25 mouse cellular contexts compared by ENCODE assay signal in genomic region chr17:13577798-13578197, GRCm38 (mm10).
A peak's percentile ranks its signal among the peaks of the same experiment; 100 is the strongest.
DNase-seq lines count a peak whose midpoint lies in the region; ATAC-seq and TF ChIP-seq lines count a peak whose summit lies in the region.
"Had no signal": no experiment of that assay in that cellular context is flagged by ENCODE, and none has a peak within 500 bp of the region (broad histone marks: within the 10 kb centered on the region; RNA-seq: fewer than 3 reads in every experiment).

No protein-coding gene starts in this region.

- H3K4me2 ChIP-seq in forebrain, embryonic 11.5 days (ENCODE audit: low read depth, low read length, severe bottlenecking): no peak overlapping the region
- no peak overlapping the region for H3K4me2 ChIP-seq in forebrain, embryonic 14.5 days (ENCODE audit: low read length)
- H3K4me2 ChIP-seq in hindbrain, postnatal 0 days (ENCODE audit: low read depth, low read length): no peak overlapping the region
- H3K4me2 ChIP-seq in hindbrain, embryonic 14.5 days (replicated peaks): no peak overlapping the region
- H3K4me2 ChIP-seq in midbrain, embryonic 13.5 days (replicated peaks): no peak overlapping the region
- H3K4me2 ChIP-seq in midbrain, embryonic 11.5 days: no peak overlapping the region
- no peak overlapping the region for H3K4me2 ChIP-seq in midbrain, postnatal 0 days (ENCODE audit: low read depth, low read length, poor library complexity, severe bottlenecking)
- H3K4me2 ChIP-seq in intestine, embryonic 15.5 days (replicated peaks): no peak overlapping the region
- H3K4me2 ChIP-seq: embryonic facial prominence, embryonic 13.5 days; hindbrain, embryonic 12.5 days; neural tube, embryonic 13.5 days had no signal

- H3K9ac ChIP-seq in forebrain, embryonic 11.5 days (ENCODE audit: low read length): no peak overlapping the region
- H3K9ac ChIP-seq in forebrain, embryonic 14.5 days (ENCODE audit: low read length): no peak overlapping the region
- no peak overlapping the region for H3K9ac ChIP-seq in hindbrain, postnatal 0 days (replicated peaks; ENCODE audit: low read length)
- no peak overlapping the region for H3K9ac ChIP-seq in hindbrain, embryonic 14.5 days
- no peak overlapping the region for H3K9ac ChIP-seq in midbrain, embryonic 13.5 days (replicated peaks)
- no peak overlapping the region for H3K9ac ChIP-seq in midbrain, embryonic 11.5 days (ENCODE audit: low read length)
- H3K9ac ChIP-seq in midbrain, postnatal 0 days (replicated peaks; ENCODE audit: low read length, poor library complexity, severe bottlenecking): no peak overlapping the region
- H3K9ac ChIP-seq in intestine, embryonic 15.5 days: no peak overlapping the region
- H3K9ac ChIP-seq: embryonic facial prominence, embryonic 13.5 days; hindbrain, embryonic 12.5 days; neural tube, embryonic 13.5 days had no signal

- DNase-seq in forebrain, embryonic 11.5 days (ENCODE audit: low spot score): peak; percentile 29
- no peak for DNase-seq in forebrain, embryonic 14.5 days (ENCODE audit: low spot score)
- no peak for DNase-seq in hindbrain, postnatal 0 days (ENCODE audit: low spot score)
- DNase-seq in hindbrain, embryonic 14.5 days (ENCODE audit: low spot score): no peak
- DNase-seq in midbrain, embryonic 11.5 days (ENCODE audit: low spot score, missing footprints): no peak
- DNase-seq in midbrain, postnatal 0 days (ENCODE audit: low spot score): no peak
- DNase-seq: adrenal gland, postnatal 10 days; cerebellum, adult 8-10 months; cerebellum, postnatal 36 days; embryo, embryonic 11 days; kidney, adult 2 months; lung, postnatal 4 days; retina, postnatal 1 day; thymus, adult 2 months; thymus, postnatal 4 days had no signal

- H3K4me1 ChIP-seq in forebrain, embryonic 11.5 days (replicated peaks; ENCODE audit: control insufficient read depth, insufficient read depth, low read length): no peaks in the 10 kb centered on the region; the same call in 1 of the 2 replicates
- H3K4me1 ChIP-seq in forebrain, embryonic 14.5 days (ENCODE audit: control insufficient read depth, insufficient read depth, low read length): peaks cover 14% of the 10 kb centered on the region
- peaks cover 7% of the 10 kb centered on the region; the same call in 1 of the 2 replicates for H3K4me1 ChIP-seq in hindbrain, postnatal 0 days (ENCODE audit: insufficient read depth, low read length)
- peaks cover 23% of the 10 kb centered on the region for H3K4me1 ChIP-seq in hindbrain, embryonic 14.5 days (replicated peaks; ENCODE audit: control insufficient read depth, insufficient read depth, low read length)
- peaks cover 52% of the 10 kb centered on the region for H3K4me1 ChIP-seq in midbrain, embryonic 13.5 days (replicated peaks)
- peaks cover 3% of the 10 kb centered on the region; the same call in 1 of the 2 replicates for H3K4me1 ChIP-seq in midbrain, embryonic 11.5 days (ENCODE audit: control insufficient read depth, insufficient read depth, low read length)
- peaks cover 15% of the 10 kb centered on the region for H3K4me1 ChIP-seq in midbrain, postnatal 0 days (ENCODE audit: insufficient read depth, low read length)
- no peaks in the 10 kb centered on the region for H3K4me1 ChIP-seq in intestine, embryonic 15.5 days (replicated peaks)

- H3K36me3 ChIP-seq in forebrain, embryonic 11.5 days (ENCODE audit: control insufficient read depth, insufficient read depth, low read length): no peaks in the 10 kb centered on the region
- H3K36me3 ChIP-seq in forebrain, embryonic 14.5 days (ENCODE audit: control insufficient read depth, insufficient read depth, low read length): no peaks in the 10 kb centered on the region
- H3K36me3 ChIP-seq in hindbrain, postnatal 0 days (ENCODE audit: insufficient read depth, low read length): no peaks in the 10 kb centered on the region
- no peaks in the 10 kb centered on the region for H3K36me3 ChIP-seq in hindbrain, embryonic 14.5 days (replicated peaks; ENCODE audit: control insufficient read depth, insufficient read depth)
- H3K36me3 ChIP-seq in midbrain, embryonic 13.5 days: no peaks in the 10 kb centered on the region
- H3K36me3 ChIP-seq in midbrain, embryonic 11.5 days (ENCODE audit: control insufficient read depth, insufficient read depth, low read length): no peaks in the 10 kb centered on the region
- H3K36me3 ChIP-seq in midbrain, postnatal 0 days (ENCODE audit: insufficient read depth, low read length): no peaks in the 10 kb centered on the region
- no peaks in the 10 kb centered on the region for H3K36me3 ChIP-seq in intestine, embryonic 15.5 days
- H3K36me3 ChIP-seq: embryonic facial prominence, embryonic 13.5 days; hindbrain, embryonic 12.5 days; neural tube, embryonic 13.5 days had no signal

- WGBS in forebrain, embryonic 11.5 days: 66% methylated on average over 3 of the region's 3 CpGs
- 42% methylated on average over 3 of the region's 3 CpGs for WGBS in forebrain, embryonic 14.5 days
- 32% methylated on average over 3 of the region's 3 CpGs for WGBS in hindbrain, postnatal 0 days
- 44% methylated on average over 3 of the region's 3 CpGs for WGBS in hindbrain, embryonic 14.5 days
- WGBS in midbrain, embryonic 13.5 days: 55% methylated on average over 3 of the region's 3 CpGs
- WGBS in midbrain, embryonic 11.5 days: 75% methylated on average over 3 of the region's 3 CpGs
- WGBS in midbrain, postnatal 0 days: 28% methylated on average over 3 of the region's 3 CpGs
- 69% methylated on average over 3 of the region's 3 CpGs for WGBS in intestine, embryonic 15.5 days

- no peak for TF ChIP-seq CTCF in hindbrain, postnatal 0 days (IDR thresholded peaks at IDR 0.05; ENCODE audit: low read depth)
- no peak for TF ChIP-seq CTCF in midbrain, postnatal 0 days (IDR thresholded peaks at IDR 0.05)

- no peak overlapping the region for H3K27ac ChIP-seq in forebrain, embryonic 11.5 days (ENCODE audit: low read depth, low read length)
- no peak overlapping the region; the same call in 1 of the 2 replicates for H3K27ac ChIP-seq in forebrain, embryonic 14.5 days (ENCODE audit: low read depth, low read length)
- no peak overlapping the region for H3K27ac ChIP-seq in hindbrain, postnatal 0 days
- H3K27ac ChIP-seq in hindbrain, embryonic 14.5 days: no peak overlapping the region
- H3K27ac ChIP-seq in midbrain, embryonic 13.5 days: 0 out of 2 replicates have a peak overlapping the region, but pooled peaks have one; percentile 27
- no peak overlapping the region for H3K27ac ChIP-seq in midbrain, embryonic 11.5 days (ENCODE audit: low read depth, low read length)
- 0 out of 2 replicates have a peak overlapping the region, but pooled peaks have one; percentile 19 for H3K27ac ChIP-seq in midbrain, postnatal 0 days (ENCODE audit: low read depth, low read length)
- no peak overlapping the region for H3K27ac ChIP-seq in intestine, embryonic 15.5 days
- H3K27ac ChIP-seq: embryonic facial prominence, embryonic 13.5 days; hindbrain, embryonic 12.5 days; kidney, postnatal 0 days; neural tube, embryonic 13.5 days; stomach, postnatal 0 days had no signal

- ATAC-seq in forebrain, embryonic 11.5 days (replicated peaks; ENCODE audit: low FRiP score): no peak
- ATAC-seq in forebrain, embryonic 14.5 days: no peak
- 0 out of 2 replicates have a peak, but pooled peaks have one; percentile 4 for ATAC-seq in hindbrain, postnatal 0 days
- no peak for ATAC-seq in hindbrain, embryonic 14.5 days (ENCODE audit: low FRiP score)
- ATAC-seq in midbrain, embryonic 13.5 days: no peak
- ATAC-seq in midbrain, embryonic 11.5 days (ENCODE audit: low FRiP score): no peak
- ATAC-seq in midbrain, postnatal 0 days (ENCODE audit: low FRiP score): peak; percentile 59
- no peak for ATAC-seq in intestine, embryonic 15.5 days
- ATAC-seq: activated CD4-positive, CD25-positive, alpha-beta regulatory T cell, adult 4 months; inflammation-experienced regulatory T-cells, adult 6 months had no signal

- H3K9me3 ChIP-seq in forebrain, embryonic 11.5 days (ENCODE audit: control insufficient read depth, low read length): no peaks in the 10 kb centered on the region
- no peaks in the 10 kb centered on the region for H3K9me3 ChIP-seq in forebrain, embryonic 14.5 days (replicated peaks; ENCODE audit: control insufficient read depth, low read length)
- no peaks in the 10 kb centered on the region for H3K9me3 ChIP-seq in hindbrain, postnatal 0 days (ENCODE audit: low read length)
- no peaks in the 10 kb centered on the region for H3K9me3 ChIP-seq in hindbrain, embryonic 14.5 days (ENCODE audit: control insufficient read depth, low read length)
- no peaks in the 10 kb centered on the region for H3K9me3 ChIP-seq in midbrain, embryonic 13.5 days
- H3K9me3 ChIP-seq in midbrain, embryonic 11.5 days (ENCODE audit: control insufficient read depth, low read length): no peaks in the 10 kb centered on the region
- H3K9me3 ChIP-seq in midbrain, postnatal 0 days (ENCODE audit: low read length): no peaks in the 10 kb centered on the region
- no peaks in the 10 kb centered on the region for H3K9me3 ChIP-seq in intestine, embryonic 15.5 days
- H3K9me3 ChIP-seq: embryonic facial prominence, embryonic 13.5 days; hindbrain, embryonic 12.5 days; neural tube, embryonic 13.5 days had no signal

- H3K27me3 ChIP-seq in forebrain, embryonic 11.5 days (ENCODE audit: control insufficient read depth, insufficient read depth, low read length): no peaks in the 10 kb centered on the region
- H3K27me3 ChIP-seq in forebrain, embryonic 14.5 days (replicated peaks; ENCODE audit: control insufficient read depth, insufficient read depth, low read length): no peaks in the 10 kb centered on the region
- no peaks in the 10 kb centered on the region for H3K27me3 ChIP-seq in hindbrain, postnatal 0 days (ENCODE audit: insufficient read depth, low read length)
- no peaks in the 10 kb centered on the region for H3K27me3 ChIP-seq in hindbrain, embryonic 14.5 days (ENCODE audit: control insufficient read depth, insufficient read depth, low read length)
- H3K27me3 ChIP-seq in midbrain, embryonic 13.5 days: no peaks in the 10 kb centered on the region
- H3K27me3 ChIP-seq in midbrain, embryonic 11.5 days (ENCODE audit: control insufficient read depth, insufficient read depth, low read length): no peaks in the 10 kb centered on the region
- H3K27me3 ChIP-seq in midbrain, postnatal 0 days (ENCODE audit: insufficient read depth, low read length): no peaks in the 10 kb centered on the region
- no peaks in the 10 kb centered on the region for H3K27me3 ChIP-seq in intestine, embryonic 15.5 days (replicated peaks)
- H3K27me3 ChIP-seq: embryonic facial prominence, embryonic 13.5 days; hindbrain, embryonic 12.5 days; neural tube, embryonic 13.5 days had no signal

- H3K4me3 ChIP-seq in forebrain, embryonic 11.5 days (ENCODE audit: low read depth, low read length): no peak overlapping the region
- H3K4me3 ChIP-seq in forebrain, embryonic 14.5 days (ENCODE audit: low read depth, low read length): no peak overlapping the region
- no peak overlapping the region for H3K4me3 ChIP-seq in hindbrain, postnatal 0 days (ENCODE audit: low read length)
- H3K4me3 ChIP-seq in hindbrain, embryonic 14.5 days (replicated peaks; ENCODE audit: low read length): no peak overlapping the region
- H3K4me3 ChIP-seq in midbrain, embryonic 13.5 days (replicated peaks): no peak overlapping the region
- no peak overlapping the region for H3K4me3 ChIP-seq in midbrain, embryonic 11.5 days (ENCODE audit: low read depth, low read length)
- H3K4me3 ChIP-seq in midbrain, postnatal 0 days (ENCODE audit: low read depth, low read length): no peak overlapping the region
- no peak overlapping the region for H3K4me3 ChIP-seq in intestine, embryonic 15.5 days (replicated peaks)
- H3K4me3 ChIP-seq: embryonic facial prominence, embryonic 13.5 days; hindbrain, embryonic 12.5 days; myocyte; neural tube, embryonic 13.5 days had no signal

Comparison
In these comparisons a context has a peak if more than half of its experiments do, and no peak if none do; other contexts are left out.
1. ATAC-seq: peak in hindbrain, postnatal 0 days (single experiment) and midbrain, postnatal 0 days (single experiment); none in forebrain, embryonic 11.5 days (single experiment), forebrain, embryonic 14.5 days (single experiment), hindbrain, embryonic 14.5 days (single experiment), midbrain, embryonic 13.5 days (single experiment), midbrain, embryonic 11.5 days (single experiment) and intestine, embryonic 15.5 days (single experiment).
2. H3K27ac ChIP-seq: peak in midbrain, embryonic 13.5 days (single experiment) and midbrain, postnatal 0 days (single experiment); none in forebrain, embryonic 11.5 days (single experiment), forebrain, embryonic 14.5 days (single experiment), hindbrain, postnatal 0 days (single experiment), hindbrain, embryonic 14.5 days (single experiment), midbrain, embryonic 11.5 days (single experiment) and intestine, embryonic 15.5 days (single experiment).